Mouse (Mus musculus) liver, adult 2 months (tissue): Measurements from ENCODE around the gene Klhl33.

Source experiments
- CTCF ChIP-seq: fragments of 200-500 bp; IDR thresholded peaks from 2 replicates; pipeline ENCODE4 v1.5.1; 2011; ENCODE audit warnings: low read depth, low read length, control low read depth
- POLR2A ChIP-seq: fragments of 200-500 bp; IDR thresholded peaks from 2 replicates; pipeline ENCODE4 v1.6.1; 2011; ENCODE audit warnings: low read length, control low read depth; ENCODE audit not compliant: insufficient read depth; ENCODE audit errors: extremely low read depth

DNA sequence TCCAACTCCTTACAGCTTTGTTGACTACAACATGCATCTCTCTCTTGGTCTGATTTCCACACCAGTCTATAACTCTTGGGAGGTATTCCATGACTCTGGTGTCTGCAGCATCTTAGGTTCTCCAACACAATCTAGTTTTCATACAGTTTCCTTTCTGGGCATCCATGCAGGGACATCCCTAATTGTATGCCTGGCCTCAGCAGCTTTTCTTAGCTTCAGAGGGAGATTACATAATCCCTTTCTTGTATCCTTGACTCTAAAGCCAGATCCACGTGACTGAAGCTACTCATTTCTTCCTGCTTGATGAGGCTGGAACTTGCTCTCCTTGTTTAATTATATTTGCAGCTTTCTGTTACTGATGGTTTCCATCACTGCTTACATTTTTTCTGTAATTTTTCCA lies 39.3 kb upstream of the Klhl33 start:
- TF ChIP-seq POLR2A (no peak), CTCF (no peak)
